Mouse (Mus musculus) stomach, embryonic 16.5 days (tissue): ENCODE data around the gene Ptprd. TPM values are rescaled to one million over a fixed set of nuclear protein-coding genes. Genes with fewer than 3 reads are reported as not detected.
"Not testable (repeated sequence)": the region's sequence is repeated elsewhere in the genome, so short reads cannot be mapped to it uniquely, and the experiment has no call there.

ENCODE experiments used
- ATAC-seq: fragments of 200-750 bp; cut with Nextera tagmentation; 2 replicates; pipeline ENCODE4 v1.8.0; 2017; ENCODE audit warnings: moderate number of reproducible peaks, moderate TSS enrichment; ENCODE audit not compliant: insufficient read depth, low FRiP score
- H3K27ac ChIP-seq: fragments of 300-500 bp; sonication (generic); 2 replicates; pipeline ENCODE4 v1.5.1; 2014; ENCODE audit warnings: low read length
- H3K27me3 ChIP-seq: fragments of 300-500 bp; sonication (generic); 2 replicates; pipeline ENCODE4 v1.6.1; 2014; ENCODE audit warnings: low read length, control low read depth, mixed read lengths; ENCODE audit not compliant: control insufficient read depth, insufficient read depth
- H3K36me3 ChIP-seq: fragments of 300-500 bp; sonication (generic); 2 replicates; pipeline ENCODE4 v1.6.1; 2014; ENCODE audit warnings: low read length; ENCODE audit not compliant: control insufficient read depth, insufficient read depth
- H3K4me1 ChIP-seq: fragments of 300-500 bp; sonication (generic); 2 replicates; pipeline ENCODE4 v1.6.1; 2014; ENCODE audit warnings: low read length, control low read depth, mixed read lengths; ENCODE audit not compliant: control insufficient read depth, insufficient read depth
- H3K4me2 ChIP-seq: fragments of 300-500 bp; sonication (generic); 2 replicates; pipeline ENCODE4 v1.6.1; 2014; ENCODE audit warnings: low read depth, low read length, mixed read lengths
- H3K4me3 ChIP-seq: fragments of 300-500 bp; sonication (generic); replicated peaks from 2 replicates; pipeline ENCODE4 v1.5.1; 2014; ENCODE audit warnings: mild to moderate bottlenecking, low read length
- H3K9ac ChIP-seq: fragments of 300-500 bp; sonication (generic); 2 replicates; pipeline ENCODE4 v1.6.1; 2014; ENCODE audit warnings: low read length
- H3K9me3 ChIP-seq: fragments of 300-500 bp; sonication (generic); replicated peaks from 2 replicates; pipeline ENCODE4 v1.6.1; 2016; ENCODE audit warnings: low read length, control low read depth; ENCODE audit not compliant: control insufficient read depth
- WGBS: fragments of 180-500 bp; shearing (Covaris S2); extraction: QIAGEN DNeasy Blood & Tissue Kit; methylation state at CpG from one replicate; pipeline ENCODE4 v1.1.7; 2014; 5-methylcytosine and 5-hydroxymethylcytosine counted together
- polyA plus RNA-seq: library from polyadenylated mRNA; unstranded; fragments of >200 nt; fragmentation: Nextera tagmentation; extraction: Ambion mirVana; gene quantifications from 2 replicates; pipeline ENCODE4 v1.2.1, GENCODE M21; 2015

Gene Ptprd
- polyA plus RNA-seq, 1 experiment from 2014 or later, result 11.0 TPM

DNA sequence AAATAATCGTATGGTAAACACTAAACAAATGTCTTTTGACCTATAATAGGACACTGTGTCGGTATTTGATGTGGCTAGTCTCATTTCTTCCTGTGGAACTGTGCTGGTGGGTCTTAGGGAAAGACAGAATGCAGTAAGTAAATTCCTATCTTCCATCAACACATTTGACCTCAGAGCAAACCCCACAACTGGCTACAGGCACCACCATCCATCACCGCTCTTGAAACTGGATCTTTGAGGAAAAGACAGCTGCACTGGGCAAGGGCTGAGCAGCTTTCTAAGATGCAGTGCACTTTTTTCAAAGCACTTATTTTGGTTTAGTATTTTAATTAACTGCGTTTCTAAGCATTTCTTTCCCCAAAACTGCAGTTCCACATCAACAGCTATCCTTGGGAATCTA, 1768.2 kb downstream of the Ptprd start:
- H3K9ac ChIP-seq, result no peak overlapping the region
- H3K27ac ChIP-seq, result no peak overlapping the region
- H3K9me3 ChIP-seq, result no peaks in the 10 kb centered on the region
- H3K4me2 ChIP-seq, result no peak overlapping the region
- 51% methylated on average over 4 of the region's 4 CpGs for WGBS
- H3K4me3 ChIP-seq, result no peak overlapping the region
- peaks cover 10% of the 10 kb centered on the region for H3K4me1 ChIP-seq
- no peak for ATAC-seq
- H3K27me3 ChIP-seq, result no peaks in the 10 kb centered on the region
- H3K36me3 ChIP-seq, result no peaks in the 10 kb centered on the region

DNA sequence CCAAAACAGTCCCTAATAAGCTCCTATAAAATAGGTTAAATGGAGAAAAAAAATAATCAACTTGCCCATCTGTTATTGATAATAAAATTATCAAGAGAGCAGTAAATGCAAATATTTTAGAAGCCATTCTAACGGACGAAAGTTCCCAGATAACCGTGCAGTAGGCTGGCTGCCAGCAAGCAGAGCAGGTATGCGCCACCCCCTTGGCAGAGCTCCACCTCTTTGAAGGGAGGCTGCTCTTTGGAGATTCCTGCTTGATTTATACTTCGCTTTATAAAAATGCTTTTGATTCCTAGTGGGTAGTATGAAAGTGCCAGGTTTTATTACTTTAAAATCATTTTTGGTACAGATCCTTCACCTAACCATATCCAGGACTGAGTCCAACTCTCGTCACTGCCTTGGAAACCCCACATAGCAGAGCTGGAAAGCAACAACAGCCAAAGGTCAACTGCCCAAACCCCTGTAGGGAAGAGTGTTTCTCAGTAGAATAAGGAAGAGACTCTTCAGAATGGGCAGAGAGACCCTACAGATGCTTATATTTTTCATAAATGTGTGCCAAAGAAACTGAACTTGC, 1770.9 kb downstream of the Ptprd start:
- H3K27me3 ChIP-seq, result no peaks in the 10 kb centered on the region
- no peak for ATAC-seq
- H3K36me3 ChIP-seq, result no peaks in the 10 kb centered on the region
- WGBS, result 39% methylated on average over 6 of the region's 6 CpGs
- H3K4me3 ChIP-seq, result no peak overlapping the region
- no peak overlapping the region for H3K9ac ChIP-seq
- peaks cover 7% of the 10 kb centered on the region for H3K4me1 ChIP-seq
- no peak overlapping the region for H3K27ac ChIP-seq
- no peak overlapping the region for H3K4me2 ChIP-seq
- H3K9me3 ChIP-seq, result no peaks in the 10 kb centered on the region

DNA sequence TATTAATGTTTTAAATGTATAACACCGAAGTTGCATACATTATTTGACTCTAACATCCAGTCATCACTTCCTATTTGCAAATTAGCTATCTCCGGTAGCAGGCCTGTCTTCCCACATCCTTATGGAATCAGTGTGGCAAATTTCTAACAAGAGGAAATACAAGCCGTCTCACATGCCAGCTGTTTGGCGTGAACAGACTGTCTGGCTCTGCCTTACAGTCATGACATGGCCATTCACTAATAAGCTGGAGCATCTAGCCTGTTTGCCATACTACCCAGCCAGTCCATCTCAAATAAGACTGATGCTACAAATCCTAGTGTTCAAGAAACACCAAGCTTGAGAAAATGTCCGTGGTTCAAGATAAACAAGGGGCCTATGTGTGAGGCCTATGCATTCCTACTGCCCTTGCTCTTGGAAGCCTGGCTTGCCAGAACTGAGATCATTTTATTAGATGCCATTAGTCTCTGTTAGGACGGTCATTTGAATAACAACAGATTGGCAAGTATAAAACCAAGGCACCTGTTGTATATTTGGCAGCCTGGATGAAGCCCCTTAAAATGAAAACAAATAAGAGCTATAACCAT, 1773.2 kb downstream of the Ptprd start:
- Histone ChIP-seq H3K4me2 (no peak overlapping the region), H3K36me3 (no peaks in the 10 kb centered on the region), H3K27me3 (no peaks in the 10 kb centered on the region), H3K9ac (no peak overlapping the region), H3K4me1 (peaks cover 6% of the 10 kb centered on the region), H3K4me3 (no peak overlapping the region), H3K9me3 (no peaks in the 10 kb centered on the region), H3K27ac (no peak overlapping the region)
- no peak for ATAC-seq
- WGBS, result 66% methylated on average over 6 of the region's 6 CpGs

DNA sequence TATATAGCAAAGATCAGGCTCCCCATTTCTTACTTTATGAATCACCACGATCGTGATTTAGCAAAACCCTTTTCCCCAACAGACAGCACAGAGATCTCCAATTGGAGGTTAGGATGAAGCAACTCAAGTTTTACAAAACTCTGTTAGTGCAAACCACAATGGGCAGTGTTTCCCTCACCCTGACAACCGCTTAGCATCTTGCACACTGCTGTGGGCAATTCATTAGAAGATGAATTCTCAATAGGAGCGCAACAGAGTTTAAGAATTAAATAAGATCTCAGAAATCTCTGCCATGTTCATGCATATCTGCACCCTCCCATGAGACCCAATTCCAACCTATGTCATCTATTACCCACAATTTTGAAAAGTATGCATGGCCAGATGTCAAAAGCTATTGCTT, 1773.7 kb downstream of the Ptprd start:
- H3K27me3 ChIP-seq, result no peaks in the 10 kb centered on the region
- no peak overlapping the region for H3K27ac ChIP-seq
- H3K36me3 ChIP-seq, result no peaks in the 10 kb centered on the region
- whole genome bisulfite sequencing, result 78% methylated on average over 4 of the region's 4 CpGs
- H3K9ac ChIP-seq, result no peak overlapping the region
- ATAC-seq, result no peak
- no peak overlapping the region for H3K4me3 ChIP-seq
- H3K4me1 ChIP-seq, result peaks cover 4% of the 10 kb centered on the region; the same call in 1 of the 2 replicates
- H3K9me3 ChIP-seq, result no peaks in the 10 kb centered on the region
- H3K4me2 ChIP-seq, result no peak overlapping the region

DNA sequence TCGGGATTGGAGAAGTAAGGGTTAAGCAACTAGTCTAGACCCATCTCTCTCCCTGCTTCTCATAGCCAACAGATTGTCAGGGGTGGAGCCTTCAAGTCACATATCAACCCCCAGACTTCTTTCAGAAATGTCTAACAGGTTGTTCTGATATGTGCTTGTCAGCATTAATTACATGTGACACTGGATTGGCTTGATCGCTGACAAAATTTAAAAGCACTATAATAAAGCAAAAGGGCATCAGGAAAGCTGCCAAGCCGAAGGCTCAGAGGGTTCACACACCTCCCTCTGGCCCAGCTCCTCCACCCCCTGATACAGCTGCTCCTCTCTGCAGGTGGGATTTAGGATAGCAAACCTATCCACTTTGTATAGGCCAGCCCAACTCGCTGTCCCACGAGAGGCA, 1775.8 kb downstream of the Ptprd start:
- Histone ChIP-seq H3K4me2 (no peak overlapping the region), H3K9ac (no peak overlapping the region), H3K27ac (no peak overlapping the region), H3K9me3 (no peaks in the 10 kb centered on the region), H3K4me1 (peaks cover 2% of the 10 kb centered on the region; the same call in 1 of the 2 replicates), H3K4me3 (no peak overlapping the region), H3K36me3 (no peaks in the 10 kb centered on the region), H3K27me3 (no peaks in the 10 kb centered on the region)
- 60% methylated on average over 5 of the region's 5 CpGs for whole genome bisulfite sequencing
- no peak for ATAC-seq

DNA sequence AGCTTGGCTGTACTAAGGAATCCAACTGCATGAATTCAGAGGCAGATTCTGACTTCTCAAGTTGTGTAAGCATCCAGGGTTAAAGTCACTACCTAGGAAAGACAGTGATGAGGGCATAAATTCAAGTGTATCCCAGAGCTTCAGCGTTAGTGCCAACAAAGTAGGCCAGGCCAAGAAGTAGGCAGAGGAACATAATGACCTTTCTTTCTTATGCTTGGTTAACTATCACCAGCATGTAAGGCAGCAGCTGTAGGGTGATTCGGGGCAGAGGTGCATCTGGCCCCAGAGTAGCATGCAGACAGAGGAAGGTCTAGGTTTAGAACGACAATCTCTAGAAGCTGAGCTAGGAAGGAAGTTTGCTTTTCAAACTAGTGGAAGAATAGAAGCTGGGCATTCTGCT, 1782.0 kb downstream of the Ptprd start:
- ATAC-seq, result no peak
- H3K9ac ChIP-seq, result no peak overlapping the region
- no peaks in the 10 kb centered on the region for H3K4me1 ChIP-seq
- no peaks in the 10 kb centered on the region for H3K9me3 ChIP-seq
- no peak overlapping the region for H3K4me3 ChIP-seq
- 68% methylated on average over 3 of the region's 3 CpGs for WGBS
- H3K27me3 ChIP-seq, result no peaks in the 10 kb centered on the region
- H3K36me3 ChIP-seq, result no peaks in the 10 kb centered on the region
- H3K27ac ChIP-seq, result no peak overlapping the region
- no peak overlapping the region for H3K4me2 ChIP-seq

DNA sequence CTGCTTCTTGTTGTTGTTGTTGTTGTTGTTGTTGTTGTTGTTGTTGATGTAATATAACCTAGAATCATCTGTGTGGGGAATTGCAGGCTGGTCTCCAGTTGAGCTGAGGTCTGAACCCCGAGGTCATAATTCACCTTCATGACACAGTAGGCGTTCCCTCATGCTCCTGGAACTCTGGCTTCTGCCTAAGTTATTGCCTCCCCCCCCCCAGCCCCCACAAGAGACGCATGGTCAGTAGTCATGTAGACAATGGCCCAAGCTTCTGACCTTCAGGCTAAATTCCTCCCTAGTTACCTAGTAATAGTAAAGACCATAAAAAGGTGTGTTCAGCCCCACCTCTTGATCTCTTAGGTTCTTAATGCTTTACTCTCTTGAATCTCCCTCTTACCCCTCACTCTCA, 1784.7 kb downstream of the Ptprd start:
- WGBS, result 74% methylated on average over 3 of the region's 3 CpGs
- ATAC-seq, result not testable (repeated sequence)

DNA sequence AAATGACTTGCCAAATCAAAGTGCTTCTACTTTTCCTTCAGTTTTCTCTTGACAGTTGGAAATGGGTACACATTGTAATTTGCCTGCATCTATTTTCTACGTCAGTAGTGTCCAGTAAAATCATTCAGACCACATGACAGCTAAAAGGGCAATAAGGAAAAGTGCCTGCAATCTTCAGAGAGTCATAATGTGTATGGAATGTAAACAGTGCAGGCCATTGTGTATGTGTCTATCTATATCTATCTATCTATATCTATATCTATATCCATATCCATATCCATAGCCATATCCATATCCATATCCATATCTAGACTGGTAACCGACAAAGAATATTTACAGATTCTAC, 1786.6 kb downstream of the Ptprd start:
- Histone ChIP-seq H3K9me3 (no peaks in the 10 kb centered on the region), H3K4me3 (no peak overlapping the region), H3K4me1 (0 out of 2 replicates have a peak, but pooled peaks cover 3% of the 10 kb centered on the region), H3K36me3 (no peaks in the 10 kb centered on the region), H3K4me2 (no peak overlapping the region), H3K27me3 (no peaks in the 10 kb centered on the region), H3K27ac (no peak overlapping the region), H3K9ac (no peak overlapping the region)
- 48% methylated on average over 2 of the region's 2 CpGs for WGBS
- no peak; the same call in 1 of the 2 replicates for ATAC-seq

More for the DNA sequence above, 1784.7 kb downstream of the Ptprd start:
- not testable (repeated sequence) for H3K9ac ChIP-seq, H3K4me1 ChIP-seq, H3K27ac ChIP-seq, H3K9me3 ChIP-seq, H3K36me3 ChIP-seq, H3K4me2 ChIP-seq, H3K27me3 ChIP-seq, H3K4me3 ChIP-seq

DNA sequence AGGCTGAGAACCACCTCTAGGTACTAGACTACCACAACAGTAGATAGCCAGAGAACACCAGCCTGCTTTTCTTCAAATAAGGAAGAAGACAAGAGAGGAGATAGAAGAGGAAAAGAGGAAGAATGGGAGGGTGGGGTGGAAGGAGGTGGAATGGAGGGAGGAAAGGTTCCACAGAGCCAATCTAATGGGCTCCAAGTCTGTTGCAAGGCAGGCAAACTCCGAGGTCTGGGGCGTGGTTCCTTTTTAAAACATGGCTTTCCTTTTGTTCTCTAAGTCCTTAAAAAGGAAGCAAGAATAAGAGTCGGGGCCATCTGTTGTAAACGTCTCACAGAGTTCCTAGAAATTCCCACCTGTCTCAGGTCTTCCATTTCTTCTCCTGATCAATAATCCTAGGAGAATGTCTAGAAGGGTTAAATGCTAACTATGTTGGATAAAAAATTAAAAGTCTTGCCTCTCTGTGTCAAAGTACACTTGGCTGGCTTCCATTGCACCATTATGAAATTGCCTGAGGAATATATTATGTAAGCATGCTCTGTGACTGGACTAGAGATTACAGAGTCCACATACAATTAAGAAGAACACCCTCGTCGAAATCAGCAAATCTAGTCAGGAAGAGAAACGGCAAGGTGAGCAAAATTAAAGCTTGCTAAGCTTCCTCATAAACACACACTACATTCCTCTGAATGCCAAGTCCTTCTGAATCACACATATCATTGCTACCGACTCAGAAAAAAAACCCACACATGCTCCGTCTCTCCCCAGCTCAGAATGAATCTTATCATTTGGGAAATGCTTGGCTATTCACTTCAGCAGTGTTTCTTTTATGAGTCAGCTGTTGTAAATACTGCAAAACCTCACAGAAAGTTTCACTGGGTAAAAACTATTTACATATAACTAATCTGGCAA, 1787.2 kb downstream of the Ptprd start:
- WGBS, result 30% methylated on average over 9 of the region's 9 CpGs
- Histone ChIP-seq H3K9ac (no peak overlapping the region), H3K9me3 (no peaks in the 10 kb centered on the region), H3K27me3 (no peaks in the 10 kb centered on the region), H3K4me2 (peak overlapping the region; percentile 28), H3K4me3 (no peak overlapping the region), H3K36me3 (no peaks in the 10 kb centered on the region), H3K4me1 (0 out of 2 replicates have a peak, but pooled peaks cover 3% of the 10 kb centered on the region), H3K27ac (peak overlapping the region; percentile 50)
- ATAC-seq, result peak; percentile 79
